Mouse (Mus musculus) limb, embryonic 11.5 days (tissue): ENCODE measurements at regions not wholly inside any gene's neighbourhood (a gene's known extent, or its start where the extent isn't known, plus 50 kb on each side); places are given as distances from the start of the nearest gene placed in this dataset.

Experiments used
- ATAC-seq: fragments of 200-750 bp; cut with Nextera tagmentation; 2 replicates; pipeline ENCODE4 v1.8.0; 2017; ENCODE audit warnings: low read depth; ENCODE audit not compliant: insufficient number of reproducible peaks, low FRiP score, low TSS enrichment
- DNase-seq: peaks from one replicate; pipeline ENCODE4 v3.0.0-alpha.2; 2015; ENCODE audit warnings: low spot score
- H3K27ac ChIP-seq: fragments of 300-500 bp; sonication (generic); replicated peaks from 2 replicates; pipeline ENCODE4 v1.5.1; 2014; ENCODE audit warnings: low read depth, mild to moderate bottlenecking, low read length
- H3K27me3 ChIP-seq: fragments of 300-500 bp; sonication (generic); 2 replicates; pipeline ENCODE4 v1.6.1; 2014; ENCODE audit warnings: mild to moderate bottlenecking, low read length, mixed read lengths; ENCODE audit not compliant: control insufficient read depth, insufficient read depth
- H3K36me3 ChIP-seq: fragments of 300-500 bp; sonication (generic); 2 replicates; pipeline ENCODE4 v1.6.1; 2014; ENCODE audit warnings: mild to moderate bottlenecking, low read length, moderate library complexity, mixed read lengths; ENCODE audit not compliant: control insufficient read depth, insufficient read depth
- H3K4me1 ChIP-seq: fragments of 300-500 bp; sonication (generic); 2 replicates; pipeline ENCODE4 v1.6.1; 2014; ENCODE audit warnings: low read length, mixed read lengths; ENCODE audit not compliant: control insufficient read depth, insufficient read depth
- H3K4me2 ChIP-seq: fragments of 300-500 bp; sonication (generic); 2 replicates; pipeline ENCODE4 v1.6.1; 2014; ENCODE audit warnings: low read depth, mild to moderate bottlenecking, moderate library complexity; ENCODE audit not compliant: severe bottlenecking
- H3K4me3 ChIP-seq: fragments of 300-500 bp; sonication (generic); 2 replicates; pipeline ENCODE4 v1.5.1; 2014; ENCODE audit warnings: low read depth, low read length
- H3K9ac ChIP-seq: fragments of 300-500 bp; sonication (generic); 2 replicates; pipeline ENCODE4 v1.6.1; 2014; ENCODE audit warnings: mild to moderate bottlenecking, low read length
- H3K9me3 ChIP-seq: fragments of 300-500 bp; sonication (generic); 2 replicates; pipeline ENCODE4 v1.6.1; 2016; ENCODE audit warnings: low read length; ENCODE audit not compliant: control insufficient read depth
- WGBS: fragments of 180-500 bp; shearing (Covaris S2); extraction: QIAGEN DNeasy Blood & Tissue Kit; methylation state at CpG from one replicate; pipeline ENCODE4 v1.1.7; 2014; 5-methylcytosine and 5-hydroxymethylcytosine counted together

- WGBS: 61% methylated on average over 4 of the region's 4 CpGs
- no peak for DNase-seq
These were observed 60.1 kb upstream of the Gm6657 start for GRCm38 (mm10) chr12:78133984-78134383.

GRCm38 (mm10) chr12:78137196-78137595 is 56.8 kb upstream of the Gm6657 start:
- no peak overlapping the region for H3K4me2 ChIP-seq
- no peaks in the 10 kb centered on the region for H3K27me3 ChIP-seq
- ATAC-seq (no peak), DNase-seq (no peak)
- H3K27ac ChIP-seq: no peak overlapping the region
- no peaks in the 10 kb centered on the region for H3K9me3 ChIP-seq
- H3K4me3 ChIP-seq: no peak overlapping the region
- no peaks in the 10 kb centered on the region for H3K36me3 ChIP-seq
- 50% methylated on average over 3 of the region's 3 CpGs for WGBS
- 0 out of 2 replicates have a peak, but pooled peaks cover 3% of the 10 kb centered on the region for H3K4me1 ChIP-seq
- H3K9ac ChIP-seq: no peak overlapping the region

More at GRCm38 (mm10) chr12:78133984-78134383, 60.1 kb upstream of the Gm6657 start:
- Histone ChIP-seq H3K36me3 (no peaks in the 10 kb centered on the region), H3K4me2 (no peak overlapping the region), H3K27me3 (no peaks in the 10 kb centered on the region), H3K4me1 (0 out of 2 replicates have a peak, but pooled peaks cover 3% of the 10 kb centered on the region), H3K9me3 (no peaks in the 10 kb centered on the region), H3K27ac (no peak overlapping the region), H3K4me3 (no peak overlapping the region), H3K9ac (no peak overlapping the region)
- ATAC-seq: no peak

GRCm38 (mm10) chr12:78138467-78138866 is 55.6 kb upstream of the Gm6657 start:
- Histone ChIP-seq H3K4me2 (no peak overlapping the region), H3K36me3 (no peaks in the 10 kb centered on the region), H3K9ac (no peak overlapping the region), H3K4me1 (0 out of 2 replicates have a peak, but pooled peaks cover 3% of the 10 kb centered on the region), H3K27ac (no peak overlapping the region), H3K9me3 (no peaks in the 10 kb centered on the region), H3K27me3 (no peaks in the 10 kb centered on the region), H3K4me3 (no peak overlapping the region)
- ATAC-seq: no peak
- WGBS: 96% methylated on average over 1 of the region's 1 CpGs
- no peak for DNase-seq
